Mouse (Mus musculus): ENCODE results near the gene Acsl1.

The Acsl1 gene

GRCm38 (mm10) chr8:46508488-46509395 is 37.9 kb downstream of the Acsl1 start:
- peak; percentile 35 to 40 for DNase-seq

- peak; percentile 40 to 57 for DNase-seq
These were observed 38.6 kb downstream of the Acsl1 start for GRCm38 (mm10) chr8:46509474-46509873.

- no peak for DNase-seq
These were observed 40.5 kb downstream of the Acsl1 start for GRCm38 (mm10) chr8:46511336-46511735.

- DNase-seq: no peak
These were observed 41.7 kb downstream of the Acsl1 start for GRCm38 (mm10) chr8:46512538-46512937.

- DNase-seq: no peak
These were observed 43.2 kb downstream of the Acsl1 start for GRCm38 (mm10) chr8:46514027-46514426.

- DNase-seq: no peak
These were observed 49.8 kb downstream of the Acsl1 start for GRCm38 (mm10) chr8:46520667-46521066.

GRCm38 (mm10) chr8:46526098-46526497 is 55.3 kb downstream of the Acsl1 start:
- no peak for DNase-seq

GRCm38 (mm10) chr8:46526821-46527220 is 56.0 kb downstream of the Acsl1 start:
- peak; percentile 27 to 52 for DNase-seq

GRCm38 (mm10) chr8:46529508-46529907 is 58.7 kb downstream of the Acsl1 start:
- DNase-seq: no peak

GRCm38 (mm10) chr8:46530541-46530940 is 59.7 kb downstream of the Acsl1 start:
- no peak for DNase-seq

GRCm38 (mm10) chr8:46533926-46534325 is 63.1 kb downstream of the Acsl1 start:
- DNase-seq: no peak

GRCm38 (mm10) chr8:46539701-46540100 is 68.9 kb downstream of the Acsl1 start:
- peak; percentile 45 to 72 for DNase-seq

GRCm38 (mm10) chr8:46543191-46543590 is 72.4 kb downstream of the Acsl1 start:
- no peak for DNase-seq

GRCm38 (mm10) chr8:46543662-46544061 is 72.8 kb downstream of the Acsl1 start:
- no peak for DNase-seq

- no peak for DNase-seq
These were observed 75.0 kb downstream of the Acsl1 start for GRCm38 (mm10) chr8:46545854-46546253.

GRCm38 (mm10) chr8:46546431-46547176 is 75.8 kb downstream of the Acsl1 start:
- DNase-seq: peak; percentile 24 to 46

GRCm38 (mm10) chr8:46547245-46547644 is 76.4 kb downstream of the Acsl1 start:
- DNase-seq: peak; percentile 70 to 71

- DNase-seq: no peak
These were observed 79.2 kb downstream of the Acsl1 start for GRCm38 (mm10) chr8:46550058-46550457.

- peak in 1 of 2 experiments; percentile 17 for DNase-seq
These were observed 80.2 kb downstream of the Acsl1 start for GRCm38 (mm10) chr8:46551029-46551428.

- peak; percentile 100 for DNase-seq
These were observed 81.0 kb downstream of the Acsl1 start, which contains the start of gene Cenpu for GRCm38 (mm10) chr8:46551615-46552440. Gene Cenpu (plus strand): TSS chr8:46552028.

GRCm38 (mm10) chr8:46552441-46552765 is 81.6 kb downstream of the Acsl1 start:
- DNase-seq: peak; percentile 48 to 65

GRCm38 (mm10) chr8:46559428-46559827 is 88.6 kb downstream of the Acsl1 start:
- peak; percentile 76 to 83 for DNase-seq

GRCm38 (mm10) chr8:46562333-46562732 is 91.5 kb downstream of the Acsl1 start:
- no peak for DNase-seq

Data from cerebellum, postnatal 14 days (tissue).